Mouse (Mus musculus) heart, adult 2 months (tissue): Measurements from ENCODE around the gene Nrp1. TPM values are rescaled to one million over a fixed set of nuclear protein-coding genes. Genes with fewer than 3 reads are reported as not detected.
A peak's percentile ranks its signal among the peaks of the same experiment; 100 is the strongest.

Experiments
- DNase-seq, 2 experiments: peaks; one replicate each; pipeline ENCODE4 v3.0.0; 2021
- H3K27ac ChIP-seq: fragments of 200-600 bp; 2 replicates; pipeline ENCODE4 v1.8.1; 2022
- H3K27me3 ChIP-seq: fragments of 200-500 bp; 2 replicates; pipeline ENCODE4 v1.6.1; 2012; ENCODE audit warnings: mild to moderate bottlenecking, low read length, inconsistent platforms, mixed read lengths; ENCODE audit not compliant: control insufficient read depth, insufficient read depth
- H3K36me3 ChIP-seq: fragments of 200-500 bp; 2 replicates; pipeline ENCODE4 v1.6.1; 2012; ENCODE audit warnings: low read length, inconsistent platforms; ENCODE audit not compliant: control insufficient read depth, insufficient read depth
- H3K4me1 ChIP-seq: fragments of 200-500 bp; 2 replicates; pipeline ENCODE4 v1.6.1; 2011; ENCODE audit warnings: low read length; ENCODE audit not compliant: control insufficient read depth, insufficient read depth
- H3K4me3 ChIP-seq: fragments of 200-600 bp; 2 replicates; pipeline ENCODE4 v1.8.1; 2022
- H3K79me2 ChIP-seq: fragments of 200-500 bp; replicated peaks from 2 replicates; pipeline ENCODE4 v1.6.1; 2012; ENCODE audit warnings: mild to moderate bottlenecking, inconsistent platforms, low read length, moderate library complexity, mixed read lengths; ENCODE audit not compliant: control insufficient read depth, insufficient read depth
- H3K9ac ChIP-seq: fragments of 200-500 bp; 2 replicates; pipeline ENCODE4 v1.6.1; 2012; ENCODE audit warnings: low read depth, mild to moderate bottlenecking, control low read depth, inconsistent platforms, low read length, mixed read lengths
- CTCF ChIP-seq: fragments of 200-600 bp; IDR thresholded peaks from 2 replicates; pipeline ENCODE4 v1.8.1; 2022; ENCODE audit warnings: antibody characterized with exemption, mild to moderate bottlenecking, moderate library complexity
- EP300 ChIP-seq: fragments of 200-500 bp; IDR thresholded peaks from 2 replicates; pipeline ENCODE4 v1.6.1; 2011; ENCODE audit warnings: low read depth, low read length, control low read depth; ENCODE audit not compliant: insufficient read depth
- POLR2A ChIP-seq: fragments of 200-500 bp; IDR thresholded peaks from 2 replicates; pipeline ENCODE4 v1.6.1; 2011; ENCODE audit warnings: mild to moderate bottlenecking, low read depth, low read length, control low read depth; ENCODE audit not compliant: insufficient read depth
- WGBS: fragments of 180-500 bp; shearing (Covaris S2); methylation state at CpG from one replicate; pipeline ENCODE4 v1.1.7; 2018; 5-methylcytosine and 5-hydroxymethylcytosine counted together
- intact Hi-C: fragments of 180-260 bp; cut with DNase I; formaldehyde crosslinking; loops from one replicate; pipeline ENCODE4 v1.15.1; 2025
- polyA plus RNA-seq: library from polyadenylated mRNA; depleted of rRNA; stranded (reverse); fragments of >200 nt; gene quantifications from 2 replicates; pipeline ENCODE4 v1.2.3, GENCODE M21; 2012
- total RNA-seq, 2 experiments: library from RNA; stranded (reverse); gene quantifications; 2 replicates each; pipeline ENCODE4 v1.2.3; 2021

The Nrp1 gene
- total and polyA plus RNA-seq, 3 experiments, result 64.5 to 115 (median 115) TPM

GRCm38 (mm10) chr8:128359521-128360318, 1.3 kb downstream of the Nrp1 start:
- Histone ChIP-seq H3K4me3 (peak overlapping the region; percentile 93), H3K36me3 (peaks cover 25% of the 10 kb centered on the region), H3K4me1 (peaks cover 4% of the 10 kb centered on the region), H3K9ac (peak overlapping the region; percentile 95), H3K79me2 (peaks cover 6% of the 10 kb centered on the region; the same call in 1 of the 2 replicates), H3K27me3 (no peaks in the 10 kb centered on the region), H3K27ac (peak overlapping the region; percentile 99)
- intact Hi-C loops, result loop anchor here (1.0 to 10.0 kb wide), 14 partner anchors 28 to 1027 kb away; partner anchors contain the start of gene Itgb1
- TF ChIP-seq CTCF, result peak; percentile 11; the same call in 1 of the 2 replicates
- TF ChIP-seq EP300, result no peak
- under 1% methylated on average over 40 of the region's 40 CpGs for WGBS
- peak; percentile 78 to 81 for DNase-seq

- DNase-seq, result peak in 1 of 2 experiments; percentile 17
- H3K36me3 ChIP-seq, result peaks cover 42% of the 10 kb centered on the region
- peaks cover 13% of the 10 kb centered on the region for H3K4me1 ChIP-seq
- peaks cover 11% of the 10 kb centered on the region; the same call in 1 of the 2 replicates for H3K79me2 ChIP-seq
- WGBS, result 8% methylated on average over 5 of the region's 5 CpGs
- no peaks in the 10 kb centered on the region for H3K27me3 ChIP-seq
- peak overlapping the region; percentile 61 for H3K9ac ChIP-seq
- TF ChIP-seq CTCF (no peak), EP300 (0 out of 2 replicates have a peak, but pooled peaks have one; percentile 13), POLR2A (no peak)
- intact Hi-C loops, result loop anchor here (5.0 kb wide), 2 partner anchors 56 to 1029 kb away; no protein-coding TSS in a partner anchor
- peak overlapping the region; percentile 93 for H3K4me3 ChIP-seq
- peak overlapping the region; percentile 99 for H3K27ac ChIP-seq
These were observed 3.0 kb downstream of the Nrp1 start for GRCm38 (mm10) chr8:128361343-128361870.

- Histone ChIP-seq H3K4me3 (peak overlapping the region; percentile 93), H3K4me1 (peaks cover 15% of the 10 kb centered on the region), H3K27me3 (no peaks in the 10 kb centered on the region), H3K79me2 (peaks cover 12% of the 10 kb centered on the region; the same call in 1 of the 2 replicates), H3K36me3 (peaks cover 58% of the 10 kb centered on the region), H3K9ac (peak overlapping the region; percentile 70), H3K27ac (peak overlapping the region; percentile 99)
- DNase-seq, result peak; percentile 78 to 83
- 2% methylated on average over 11 of the region's 11 CpGs for WGBS
- intact Hi-C loops, result loop anchor here (1.0 to 5.0 kb wide), 4 partner anchors 54 to 1172 kb away; no protein-coding TSS in a partner anchor
- TF ChIP-seq EP300 (peak; percentile 91), CTCF (peak; percentile 97), POLR2A (no peak)
These were observed 4.7 kb downstream of the Nrp1 start for GRCm38 (mm10) chr8:128362940-128363595.

GRCm38 (mm10) chr8:128370496-128370895, 12.1 kb downstream of the Nrp1 start:
- intact Hi-C loops, result loop anchor here (5.0 kb wide), 2 partner anchors 67 to 192 kb away; no protein-coding TSS in a partner anchor
- DNase-seq, result no peak

GRCm38 (mm10) chr8:128371026-128371425, 12.6 kb downstream of the Nrp1 start:
- Histone ChIP-seq H3K4me3 (no peak overlapping the region), H3K27ac (peak overlapping the region; percentile 77), H3K9ac (peak overlapping the region; percentile 25; the same call in 1 of the 2 replicates), H3K4me1 (peaks cover 44% of the 10 kb centered on the region), H3K27me3 (no peaks in the 10 kb centered on the region), H3K79me2 (peaks cover 10% of the 10 kb centered on the region), H3K36me3 (peaks cover 95% of the 10 kb centered on the region)
- DNase-seq, result no peak
- intact Hi-C loops, result loop anchor here (5.0 kb wide), 2 partner anchors 66 to 191 kb away; no protein-coding TSS in a partner anchor
- 30% methylated on average over 6 of the region's 6 CpGs for whole genome bisulfite sequencing
- TF ChIP-seq CTCF (no peak), POLR2A (no peak), EP300 (no peak)

More at GRCm38 (mm10) chr8:128370496-128370895, 12.1 kb downstream of the Nrp1 start:
- Histone ChIP-seq H3K27ac (peak overlapping the region; percentile 77), H3K27me3 (no peaks in the 10 kb centered on the region), H3K9ac (peak overlapping the region; percentile 42; the same call in 1 of the 2 replicates), H3K4me1 (peaks cover 48% of the 10 kb centered on the region), H3K36me3 (peaks cover 96% of the 10 kb centered on the region), H3K79me2 (peaks cover 10% of the 10 kb centered on the region), H3K4me3 (no peak overlapping the region)
- WGBS, result 24% methylated on average over 4 of the region's 4 CpGs
- TF ChIP-seq POLR2A, result no peak
- TF ChIP-seq CTCF, result no peak
- TF ChIP-seq EP300, result no peak
